Mouse (Mus musculus) stomach, embryonic 15.5 days (tissue): Measurements from ENCODE around the gene Pde4a. TPM values are rescaled to one million over a fixed set of nuclear protein-coding genes. Genes with fewer than 3 reads are reported as not detected.
"Not testable (repeated sequence)": the region's sequence is repeated elsewhere in the genome, so short reads cannot be mapped to it uniquely, and the experiment has no call there.

Experiments
- ATAC-seq: fragments of 200-750 bp; cut with Nextera tagmentation; 2 replicates; pipeline ENCODE4 v1.8.0; 2017; ENCODE audit warnings: low read depth, moderate number of reproducible peaks, moderate TSS enrichment; ENCODE audit not compliant: insufficient read depth, low FRiP score
- H3K27ac ChIP-seq: fragments of 300-500 bp; sonication (generic); 2 replicates; pipeline ENCODE4 v1.5.1; 2015; ENCODE audit warnings: mild to moderate bottlenecking, inconsistent platforms
- H3K27me3 ChIP-seq: fragments of 300-500 bp; sonication (generic); replicated peaks from 2 replicates; pipeline ENCODE4 v1.6.1; 2015; ENCODE audit warnings: inconsistent platforms
- H3K36me3 ChIP-seq: fragments of 300-500 bp; sonication (generic); 2 replicates; pipeline ENCODE4 v1.6.1; 2015; ENCODE audit warnings: inconsistent platforms
- H3K4me1 ChIP-seq: fragments of 300-500 bp; sonication (generic); 2 replicates; pipeline ENCODE4 v1.6.1; 2015; ENCODE audit warnings: inconsistent platforms
- H3K4me2 ChIP-seq: fragments of 300-500 bp; sonication (generic); 2 replicates; pipeline ENCODE4 v1.6.1; 2015; ENCODE audit warnings: mild to moderate bottlenecking, inconsistent platforms
- H3K4me3 ChIP-seq: fragments of 300-500 bp; sonication (generic); replicated peaks from 2 replicates; pipeline ENCODE4 v1.5.1; 2015; ENCODE audit warnings: inconsistent platforms
- H3K9ac ChIP-seq: fragments of 300-500 bp; sonication (generic); 2 replicates; pipeline ENCODE4 v1.6.1; 2015; ENCODE audit warnings: inconsistent platforms
- H3K9me3 ChIP-seq: fragments of 300-500 bp; sonication (generic); 2 replicates; pipeline ENCODE4 v1.6.1; 2016; ENCODE audit warnings: inconsistent platforms
- WGBS: fragments of 180-500 bp; shearing (Covaris S2); methylation state at CpG from one replicate; pipeline ENCODE4 v1.1.7; 2015; 5-methylcytosine and 5-hydroxymethylcytosine counted together
- polyA plus RNA-seq: library from polyadenylated mRNA; unstranded; fragments of >200 nt; fragmentation: Nextera tagmentation; extraction: Ambion mirVana; gene quantifications from 2 replicates; pipeline ENCODE4 v1.2.1, GENCODE M21; 2015

Pde4a gene
- polyA plus RNA-seq, 1 experiment from 2014 or later = 5.9 TPM

GRCm38 (mm10) chr9:21208626-21209025, 43.1 kb downstream of the Pde4a start:
- Histone ChIP-seq H3K27ac (no peak overlapping the region), H3K4me2 (no peak overlapping the region), H3K9me3 (no peaks in the 10 kb centered on the region), H3K9ac (no peak overlapping the region), H3K4me1 (peaks cover 6% of the 10 kb centered on the region), H3K27me3 (no peaks in the 10 kb centered on the region), H3K36me3 (0 out of 2 replicates have a peak, but pooled peaks cover 4% of the 10 kb centered on the region), H3K4me3 (no peak overlapping the region)
- 68% methylated on average over 2 of the region's 2 CpGs for WGBS
- ATAC-seq = no peak

DNA sequence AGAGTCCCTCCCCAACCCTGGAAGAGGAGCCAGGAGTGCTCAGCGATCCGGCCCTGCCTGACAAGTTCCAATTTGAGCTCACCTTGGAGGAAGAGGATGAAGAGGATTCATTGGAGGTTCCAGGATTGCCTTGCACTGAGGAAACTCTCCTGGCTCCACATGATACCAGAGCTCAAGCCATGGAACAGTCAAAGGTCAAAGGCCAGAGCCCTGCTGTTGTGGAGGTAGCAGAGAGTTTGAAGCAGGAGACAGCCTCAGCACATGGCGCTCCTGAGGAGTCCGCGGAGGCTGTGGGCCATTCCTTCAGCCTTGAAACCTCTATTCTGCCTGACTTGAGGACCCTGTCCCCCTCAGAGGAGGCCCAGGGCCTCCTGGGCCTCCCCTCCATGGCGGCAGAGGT, 45.3 kb downstream of the Pde4a start:
- no peak overlapping the region for H3K27ac ChIP-seq
- H3K4me1 ChIP-seq = no peaks in the 10 kb centered on the region
- 77% methylated on average over 6 of the region's 6 CpGs for WGBS
- H3K27me3 ChIP-seq = no peaks in the 10 kb centered on the region
- no peak overlapping the region for H3K9ac ChIP-seq
- H3K4me2 ChIP-seq = no peak overlapping the region
- H3K9me3 ChIP-seq = no peaks in the 10 kb centered on the region
- ATAC-seq = no peak
- 0 out of 2 replicates have a peak, but pooled peaks cover 4% of the 10 kb centered on the region for H3K36me3 ChIP-seq
- no peak overlapping the region for H3K4me3 ChIP-seq

DNA sequence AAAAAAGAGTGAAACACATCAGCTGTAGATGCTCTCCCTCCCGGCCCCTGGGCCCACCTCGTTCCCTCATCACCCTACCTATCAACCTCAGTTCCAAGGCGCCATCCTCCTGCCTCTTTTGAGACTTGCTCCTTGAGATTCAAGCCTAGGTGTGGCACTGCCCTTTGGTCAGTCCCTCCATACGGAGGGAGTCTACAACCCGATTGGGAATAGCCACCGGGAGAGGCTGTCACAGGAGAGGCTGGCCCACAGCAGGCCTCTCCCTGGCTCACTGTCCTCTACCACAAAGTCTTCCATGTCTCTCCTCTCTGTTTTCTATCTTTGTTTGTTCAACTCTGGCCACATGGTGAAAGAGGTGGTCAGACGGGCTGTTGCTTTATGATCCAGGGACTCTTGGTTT, 46.1 kb downstream of the Pde4a start:
- Histone ChIP-seq H3K36me3 (0 out of 2 replicates have a peak, but pooled peaks cover 4% of the 10 kb centered on the region), H3K9me3 (no peaks in the 10 kb centered on the region), H3K9ac (no peak overlapping the region), H3K4me1 (no peaks in the 10 kb centered on the region), H3K27me3 (no peaks in the 10 kb centered on the region), H3K4me3 (no peak overlapping the region), H3K27ac (no peak overlapping the region), H3K4me2 (no peak overlapping the region)
- no peak for ATAC-seq
- 85% methylated on average over 7 of the region's 7 CpGs for WGBS

GRCm38 (mm10) chr9:21213617-21214190, 48.2 kb downstream of the Pde4a start:
- Histone ChIP-seq H3K4me2 (no peak overlapping the region), H3K27me3 (no peaks in the 10 kb centered on the region), H3K9me3 (no peaks in the 10 kb centered on the region), H3K36me3 (0 out of 2 replicates have a peak, but pooled peaks cover 4% of the 10 kb centered on the region), H3K4me3 (no peak overlapping the region), H3K9ac (no peak overlapping the region), H3K27ac (no peak overlapping the region), H3K4me1 (no peaks in the 10 kb centered on the region)
- no peak for ATAC-seq
- WGBS = 45% methylated on average over 7 of the region's 7 CpGs

- no peak overlapping the region for H3K27ac ChIP-seq
- 0 out of 2 replicates have a peak, but pooled peaks cover 4% of the 10 kb centered on the region for H3K4me1 ChIP-seq
- no peaks in the 10 kb centered on the region for H3K9me3 ChIP-seq
- no peak overlapping the region for H3K4me2 ChIP-seq
- no peak overlapping the region for H3K9ac ChIP-seq
- H3K36me3 ChIP-seq = 0 out of 2 replicates have a peak, but pooled peaks cover 4% of the 10 kb centered on the region
- 59% methylated on average over 25 of the region's 25 CpGs for WGBS
- H3K27me3 ChIP-seq = no peaks in the 10 kb centered on the region
- H3K4me3 ChIP-seq = no peak overlapping the region
- no peak for ATAC-seq
Observed at GRCm38 (mm10) chr9:21216050-21216841, 50.7 kb downstream of the Pde4a start.

GRCm38 (mm10) chr9:21219820-21220219, 54.3 kb downstream of the Pde4a start:
- H3K36me3 ChIP-seq = no peaks in the 10 kb centered on the region
- H3K4me3 ChIP-seq = no peak overlapping the region
- H3K9me3 ChIP-seq = no peaks in the 10 kb centered on the region
- ATAC-seq = no peak
- WGBS = 53% methylated on average over 3 of the region's 3 CpGs
- no peaks in the 10 kb centered on the region for H3K27me3 ChIP-seq
- no peak overlapping the region for H3K9ac ChIP-seq
- H3K4me1 ChIP-seq = 0 out of 2 replicates have a peak, but pooled peaks cover 4% of the 10 kb centered on the region
- H3K27ac ChIP-seq = no peak overlapping the region
- no peak overlapping the region for H3K4me2 ChIP-seq

- no peaks in the 10 kb centered on the region for H3K36me3 ChIP-seq
- H3K9ac ChIP-seq = no peak overlapping the region
- peak; percentile 91 for ATAC-seq
- H3K27me3 ChIP-seq = no peaks in the 10 kb centered on the region
- H3K4me2 ChIP-seq = peak overlapping the region; percentile 51
- WGBS = 12% methylated on average over 21 of the region's 21 CpGs
- peak overlapping the region; percentile 28 for H3K4me3 ChIP-seq
- 0 out of 2 replicates have a peak, but pooled peaks cover 4% of the 10 kb centered on the region for H3K4me1 ChIP-seq
- H3K9me3 ChIP-seq = no peaks in the 10 kb centered on the region
- H3K27ac ChIP-seq = peak overlapping the region; percentile 6; the same call in 1 of the 2 replicates
Observed at GRCm38 (mm10) chr9:21220490-21221382, 55.2 kb downstream of the Pde4a start.

- Histone ChIP-seq H3K4me3 (no peak overlapping the region), H3K9me3 (no peaks in the 10 kb centered on the region), H3K4me1 (0 out of 2 replicates have a peak, but pooled peaks cover 4% of the 10 kb centered on the region), H3K27me3 (no peaks in the 10 kb centered on the region), H3K36me3 (no peaks in the 10 kb centered on the region), H3K4me2 (peak overlapping the region; percentile 51; the same call in 1 of the 2 replicates), H3K9ac (no peak overlapping the region), H3K27ac (no peak overlapping the region)
- WGBS = 20% methylated on average over 7 of the region's 7 CpGs
- ATAC-seq = 0 out of 2 replicates have a peak, but pooled peaks have one; percentile 29
Observed at GRCm38 (mm10) chr9:21221383-21221929, 55.9 kb downstream of the Pde4a start.

DNA sequence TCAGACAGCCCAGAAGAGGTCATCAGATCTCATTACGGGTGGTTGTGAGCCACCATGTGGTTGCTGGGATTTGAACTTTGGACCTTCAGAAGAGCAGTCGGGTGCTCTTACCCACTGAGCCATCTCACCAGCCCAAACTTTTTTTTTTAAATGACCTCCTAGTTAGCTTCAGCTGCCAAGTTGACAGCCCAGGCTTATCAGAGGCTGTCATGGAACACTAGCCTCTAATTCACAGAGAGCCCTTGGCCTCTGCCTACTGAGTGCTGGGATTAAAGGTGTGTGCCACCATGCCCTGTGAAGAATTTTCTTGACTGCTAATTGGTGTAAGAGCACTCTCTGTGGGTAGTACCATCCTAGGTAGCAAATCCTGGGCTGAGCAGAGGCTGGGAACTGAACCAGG, 58.0 kb downstream of the Pde4a start:
- H3K9ac ChIP-seq, ATAC-seq, H3K36me3 ChIP-seq, H3K4me2 ChIP-seq, H3K4me3 ChIP-seq, H3K9me3 ChIP-seq, H3K27me3 ChIP-seq, H3K27ac ChIP-seq: not testable (repeated sequence)
- WGBS = 91% methylated on average over 2 of the region's 2 CpGs
- H3K4me1 ChIP-seq = peaks cover 12% of the 10 kb centered on the region; the same call in 1 of the 2 replicates

- 89% methylated on average over 6 of the region's 6 CpGs for WGBS
- Histone ChIP-seq H3K9me3 (no peaks in the 10 kb centered on the region), H3K9ac (no peak overlapping the region), H3K4me2 (no peak overlapping the region), H3K4me1 (peaks cover 12% of the 10 kb centered on the region; the same call in 1 of the 2 replicates), H3K36me3 (no peaks in the 10 kb centered on the region), H3K27me3 (no peaks in the 10 kb centered on the region), H3K27ac (no peak overlapping the region), H3K4me3 (no peak overlapping the region)
- ATAC-seq = no peak
Observed at GRCm38 (mm10) chr9:21223906-21224305, 58.4 kb downstream of the Pde4a start.
